Mouse (Mus musculus) forebrain, embryonic 13.5 days (tissue): ENCODE data around the gene Slc6a16. TPM values are rescaled to one million over a fixed set of nuclear protein-coding genes. Genes with fewer than 3 reads are reported as not detected.
A peak's percentile ranks its signal among the peaks of the same experiment; 100 is the strongest.

Experiments used
- ATAC-seq: fragments of 200-750 bp; cut with Nextera tagmentation; 2 replicates; pipeline ENCODE4 v1.8.0; 2017
- H3K27ac ChIP-seq: fragments of 300-500 bp; sonication (generic); 2 replicates; pipeline ENCODE4 v1.5.1; 2015; ENCODE audit warnings: inconsistent platforms, mild to moderate bottlenecking, moderate library complexity
- H3K27me3 ChIP-seq: fragments of 300-500 bp; sonication (generic); 2 replicates; pipeline ENCODE4 v1.6.1; 2015; ENCODE audit warnings: mild to moderate bottlenecking, inconsistent platforms
- H3K36me3 ChIP-seq: fragments of 300-500 bp; sonication (generic); 2 replicates; pipeline ENCODE4 v1.6.1; 2015; ENCODE audit warnings: mild to moderate bottlenecking, inconsistent platforms; ENCODE audit not compliant: poor library complexity, severe bottlenecking
- H3K4me1 ChIP-seq: fragments of 300-500 bp; sonication (generic); 2 replicates; pipeline ENCODE4 v1.6.1; 2015; ENCODE audit warnings: inconsistent platforms
- H3K4me2 ChIP-seq: fragments of 300-500 bp; sonication (generic); 2 replicates; pipeline ENCODE4 v1.6.1; 2015; ENCODE audit warnings: inconsistent platforms, mild to moderate bottlenecking, moderate library complexity
- H3K4me3 ChIP-seq: fragments of 300-500 bp; sonication (generic); 2 replicates; pipeline ENCODE4 v1.5.1; 2015; ENCODE audit warnings: mild to moderate bottlenecking, inconsistent platforms
- H3K9ac ChIP-seq: fragments of 300-500 bp; sonication (generic); 2 replicates; pipeline ENCODE4 v1.6.1; 2015; ENCODE audit warnings: mild to moderate bottlenecking, inconsistent platforms
- H3K9me3 ChIP-seq: fragments of 300-500 bp; sonication (generic); replicated peaks from 2 replicates; pipeline ENCODE4 v1.6.1; 2016; ENCODE audit warnings: inconsistent platforms
- WGBS: fragments of 180-500 bp; shearing (Covaris S2); methylation state at CpG from one replicate; pipeline ENCODE4 v1.1.7; 2015; 5-methylcytosine and 5-hydroxymethylcytosine counted together
- polyA plus RNA-seq: library from polyadenylated mRNA; unstranded; fragments of >200 nt; fragmentation: Nextera tagmentation; extraction: Ambion mirVana; gene quantifications from 2 replicates; pipeline ENCODE4 v1.2.1, GENCODE M21; 2015

Slc6a16 gene
- polyA plus RNA-seq, 1 experiment from 2014 or later: 0.23 TPM

GRCm38 (mm10) chr7:45198961-45199360 lies 41.9 kb upstream of the Slc6a16 start:
- H3K27ac ChIP-seq: no peak overlapping the region
- H3K9ac ChIP-seq: no peak overlapping the region
- H3K27me3 ChIP-seq: peaks cover 28% of the 10 kb centered on the region
- 0 out of 2 replicates have a peak, but pooled peaks cover 7% of the 10 kb centered on the region for H3K4me1 ChIP-seq
- no peak overlapping the region for H3K4me3 ChIP-seq
- no peaks in the 10 kb centered on the region for H3K36me3 ChIP-seq
- no peaks in the 10 kb centered on the region for H3K9me3 ChIP-seq
- no peak overlapping the region for H3K4me2 ChIP-seq
- ATAC-seq: no peak
- 82% methylated on average over 11 of the region's 11 CpGs for WGBS

GRCm38 (mm10) chr7:45202654-45203053 lies 38.2 kb upstream of the Slc6a16 start:
- no peak overlapping the region for H3K27ac ChIP-seq
- peaks cover 22% of the 10 kb centered on the region for H3K27me3 ChIP-seq
- no peak for ATAC-seq
- H3K4me2 ChIP-seq: no peak overlapping the region
- no peaks in the 10 kb centered on the region for H3K36me3 ChIP-seq
- H3K4me3 ChIP-seq: no peak overlapping the region
- 58% methylated on average over 10 of the region's 10 CpGs for WGBS
- H3K9ac ChIP-seq: no peak overlapping the region
- H3K4me1 ChIP-seq: 0 out of 2 replicates have a peak, but pooled peaks cover 10% of the 10 kb centered on the region
- no peaks in the 10 kb centered on the region for H3K9me3 ChIP-seq

GRCm38 (mm10) chr7:45204380-45205143 lies 36.3 kb upstream of the Slc6a16 start, which contains the start of gene Ccdc155:
Gene Ccdc155 (minus strand): TSS chr7:45204892.
- H3K9ac ChIP-seq: peak within 1 kb of the TSS; percentile 61
- no peaks in the 10 kb centered on the region for H3K9me3 ChIP-seq
- no peaks in the 10 kb centered on the region for H3K36me3 ChIP-seq
- 0 out of 2 replicates have a peak within 1 kb of the TSS, but pooled peaks have one; percentile 52 for H3K27ac ChIP-seq
- WGBS: 9% methylated on average over 44 of the region's 44 CpGs
- peak; percentile 98 for ATAC-seq
- H3K27me3 ChIP-seq: peaks cover 18% of the 10 kb centered on the region
- 0 out of 2 replicates have a peak, but pooled peaks cover 4% of the 10 kb centered on the region for H3K4me1 ChIP-seq
- peak within 1 kb of the TSS; percentile 45 for H3K4me3 ChIP-seq
- H3K4me2 ChIP-seq: peak within 1 kb of the TSS; percentile 60

GRCm38 (mm10) chr7:45208260-45208659 lies 32.6 kb upstream of the Slc6a16 start:
- no peak for ATAC-seq
- no peaks in the 10 kb centered on the region for H3K36me3 ChIP-seq
- 0 out of 2 replicates have a peak, but pooled peaks cover 9% of the 10 kb centered on the region for H3K4me1 ChIP-seq
- no peak overlapping the region for H3K4me2 ChIP-seq
- 86% methylated on average over 6 of the region's 6 CpGs for WGBS
- no peak overlapping the region for H3K4me3 ChIP-seq
- H3K27me3 ChIP-seq: peaks cover 41% of the 10 kb centered on the region
- no peak overlapping the region for H3K9ac ChIP-seq
- no peaks in the 10 kb centered on the region for H3K9me3 ChIP-seq
- no peak overlapping the region for H3K27ac ChIP-seq

- Histone ChIP-seq H3K27ac (no peak overlapping the region), H3K4me1 (peaks cover 14% of the 10 kb centered on the region), H3K36me3 (no peaks in the 10 kb centered on the region), H3K9ac (no peak overlapping the region), H3K9me3 (no peaks in the 10 kb centered on the region), H3K4me2 (0 out of 2 replicates have a peak overlapping the region, but pooled peaks have one; percentile 25), H3K4me3 (no peak overlapping the region), H3K27me3 (peaks cover 36% of the 10 kb centered on the region)
- no peak for ATAC-seq
- 79% methylated on average over 10 of the region's 10 CpGs for WGBS
These were observed 29.8 kb upstream of the Slc6a16 start for GRCm38 (mm10) chr7:45211070-45211469.

GRCm38 (mm10) chr7:45211851-45212251 lies 29.0 kb upstream of the Slc6a16 start, which contains the start of gene Dkkl1:
Gene Dkkl1 (minus strand): TSS chr7:45212147.
- H3K4me2 ChIP-seq: peak within 1 kb of the TSS; percentile 25; the same call in 1 of the 2 replicates
- no peaks in the 10 kb centered on the region for H3K36me3 ChIP-seq
- ATAC-seq: no peak
- WGBS: 4% methylated on average over 17 of the region's 17 CpGs
- H3K27ac ChIP-seq: no peak within 1 kb of the TSS
- H3K4me1 ChIP-seq: peaks cover 20% of the 10 kb centered on the region
- no peaks in the 10 kb centered on the region for H3K9me3 ChIP-seq
- peaks cover 36% of the 10 kb centered on the region for H3K27me3 ChIP-seq
- H3K4me3 ChIP-seq: no peak within 1 kb of the TSS; the same call in 1 of the 2 replicates
- no peak within 1 kb of the TSS for H3K9ac ChIP-seq

GRCm38 (mm10) chr7:45212356-45212755 lies 28.5 kb upstream of the Slc6a16 start:
- Histone ChIP-seq H3K4me3 (no peak overlapping the region), H3K36me3 (0 out of 2 replicates have a peak, but pooled peaks cover 2% of the 10 kb centered on the region), H3K27ac (no peak overlapping the region), H3K4me1 (peaks cover 25% of the 10 kb centered on the region), H3K4me2 (no peak overlapping the region), H3K9ac (no peak overlapping the region), H3K9me3 (no peaks in the 10 kb centered on the region), H3K27me3 (peaks cover 35% of the 10 kb centered on the region)
- WGBS: 78% methylated on average over 7 of the region's 7 CpGs
- ATAC-seq: no peak

GRCm38 (mm10) chr7:45213708-45214107 lies 27.2 kb upstream of the Slc6a16 start:
- Histone ChIP-seq H3K9me3 (no peaks in the 10 kb centered on the region), H3K27ac (no peak overlapping the region), H3K9ac (peak overlapping the region; percentile 8; the same call in 1 of the 2 replicates), H3K4me3 (no peak overlapping the region), H3K36me3 (peaks cover 15% of the 10 kb centered on the region; the same call in 1 of the 2 replicates), H3K27me3 (peaks cover 33% of the 10 kb centered on the region), H3K4me2 (no peak overlapping the region), H3K4me1 (peaks cover 38% of the 10 kb centered on the region)
- WGBS: 61% methylated on average over 5 of the region's 5 CpGs
- no peak for ATAC-seq

GRCm38 (mm10) chr7:45215673-45216441 lies 25.0 kb upstream of the Slc6a16 start, which contains the start of gene Tead2:
Gene Tead2 (plus strand): TSS chr7:45215753.
- Histone ChIP-seq H3K4me2 (peak within 1 kb of the TSS; percentile 82), H3K4me1 (peaks cover 48% of the 10 kb centered on the region), H3K9ac (peak within 1 kb of the TSS; percentile 88), H3K27me3 (peaks cover 20% of the 10 kb centered on the region), H3K9me3 (no peaks in the 10 kb centered on the region), H3K36me3 (peaks cover 36% of the 10 kb centered on the region), H3K4me3 (peak within 1 kb of the TSS; percentile 66), H3K27ac (peak within 1 kb of the TSS; percentile 86)
- ATAC-seq: peak; percentile 60
- under 1% methylated on average over 54 of the region's 55 CpGs for WGBS

GRCm38 (mm10) chr7:45216442-45217183 lies 24.3 kb upstream of the Slc6a16 start:
- peaks cover 45% of the 10 kb centered on the region for H3K4me1 ChIP-seq
- ATAC-seq: peak; percentile 87
- 0% methylated on average over 13 of the region's 13 CpGs for WGBS

GRCm38 (mm10) chr7:45221680-45222079 lies 19.2 kb upstream of the Slc6a16 start:
- H3K4me2 ChIP-seq: no peak overlapping the region
- H3K9ac ChIP-seq: no peak overlapping the region
- H3K36me3 ChIP-seq: peaks cover 91% of the 10 kb centered on the region
- no peak overlapping the region for H3K4me3 ChIP-seq
- H3K27me3 ChIP-seq: no peaks in the 10 kb centered on the region
- no peaks in the 10 kb centered on the region for H3K9me3 ChIP-seq
- H3K4me1 ChIP-seq: peaks cover 29% of the 10 kb centered on the region
- H3K27ac ChIP-seq: no peak overlapping the region
- ATAC-seq: no peak
- 84% methylated on average over 2 of the region's 2 CpGs for WGBS

More at GRCm38 (mm10) chr7:45216442-45217183, 24.3 kb upstream of the Slc6a16 start:
- peak overlapping the region; percentile 66 for H3K4me3 ChIP-seq
- peak overlapping the region; percentile 88 for H3K9ac ChIP-seq
- H3K36me3 ChIP-seq: peaks cover 44% of the 10 kb centered on the region
- peak overlapping the region; percentile 82 for H3K4me2 ChIP-seq
- no peaks in the 10 kb centered on the region for H3K9me3 ChIP-seq
- H3K27ac ChIP-seq: peak overlapping the region; percentile 86
- H3K27me3 ChIP-seq: peaks cover 12% of the 10 kb centered on the region
